ENCODE assay signal across 15 mouse cellular contexts in genomic region chr15:34741488-34741887, GRCm38 (mm10).
"Had no signal": no experiment of that assay in that cellular context is flagged by ENCODE, and none has a peak within 500 bp of the region (broad histone marks: within the 10 kb centered on the region; RNA-seq: fewer than 3 reads in every experiment).

No protein-coding gene starts in this region.

- H3K9me3 ChIP-seq: midbrain, embryonic 13.5 days; neural tube, embryonic 15.5 days had no signal

- H3K9ac ChIP-seq: liver, embryonic 14.5 days; midbrain, embryonic 13.5 days; neural tube, embryonic 15.5 days had no signal

- H3K4me1 ChIP-seq: midbrain, embryonic 13.5 days; neural tube, embryonic 15.5 days had no signal

- ATAC-seq: midbrain, embryonic 13.5 days had no signal

- DNase-seq: kidney, adult 11 months; kidney, adult 9 months; kidney, postnatal 36 days; layer of hippocampus, adult 9-11 months; lung, adult 18-20 months; lung, postnatal 10 days; right cerebral cortex, adult 18-20 months; right cerebral cortex, postnatal 25 days; thymus, adult 18-20 months; thymus, postnatal 14 days had no signal

- H3K4me3 ChIP-seq: midbrain, embryonic 13.5 days; myocyte; neural tube, embryonic 15.5 days had no signal

- H3K27ac ChIP-seq: kidney, postnatal 0 days; liver, embryonic 14.5 days; midbrain, embryonic 13.5 days; neural tube, embryonic 15.5 days had no signal

- H3K4me2 ChIP-seq: midbrain, embryonic 13.5 days; neural tube, embryonic 15.5 days had no signal

- H3K36me3 ChIP-seq: midbrain, embryonic 13.5 days; neural tube, embryonic 15.5 days had no signal

- H3K27me3 ChIP-seq: midbrain, embryonic 13.5 days; neural tube, embryonic 15.5 days had no signal
